9 mouse cellular contexts compared by ENCODE assay signal in the genomic region with DNA sequence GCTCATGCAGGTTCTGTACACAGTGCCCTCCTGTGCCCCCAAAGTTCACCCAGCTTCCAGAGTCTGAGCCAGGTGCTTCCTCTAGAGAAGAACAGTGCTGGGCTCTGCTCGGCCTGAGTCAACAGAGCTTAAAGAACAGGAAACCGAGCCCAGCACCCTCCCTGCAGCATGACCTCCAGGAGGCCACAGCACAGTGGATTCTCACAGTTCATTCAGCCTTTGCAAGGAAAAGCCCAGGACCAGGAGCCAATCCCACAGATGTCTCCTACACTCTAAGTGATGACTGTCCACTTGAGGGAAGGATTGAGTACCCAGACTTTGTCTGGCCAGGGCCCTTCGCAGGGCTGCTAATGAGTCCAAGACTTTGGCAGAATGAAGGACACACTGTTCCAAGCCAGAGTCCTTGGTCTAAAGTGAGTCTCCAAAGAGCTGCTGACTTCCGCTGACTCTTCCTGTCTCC.
DNase-seq lines count a peak whose midpoint lies in the region; ATAC-seq and TF ChIP-seq lines count a peak whose summit lies in the region.
"Had no signal": no experiment of that assay in that cellular context is flagged by ENCODE, and none has a peak within 500 bp of the region (broad histone marks: within the 10 kb centered on the region; RNA-seq: fewer than 3 reads in every experiment).

No protein-coding gene starts in this region.

- TF ChIP-seq EP300 in stomach, postnatal 0 days (optimal IDR thresholded peaks at IDR 0.05): no peak

- ATAC-seq in forebrain, embryonic 16.5 days: no peak
- no peak for ATAC-seq in forebrain, embryonic 11.5 days (replicated peaks; ENCODE audit: low FRiP score)
- no peak for ATAC-seq in intestine, postnatal 0 days
- peak; percentile 74 for ATAC-seq in liver, embryonic 16.5 days (ENCODE audit: low read depth)
- peak; percentile 56; the same call in 1 of the 2 replicates for ATAC-seq in stomach, postnatal 0 days (ENCODE audit: low FRiP score, low TSS enrichment)

- H3K27ac ChIP-seq in forebrain, embryonic 16.5 days (ENCODE audit: low read length): peak overlapping the region; percentile 60
- no peak overlapping the region; the same call in 1 of the 2 replicates for H3K27ac ChIP-seq in forebrain, embryonic 11.5 days (ENCODE audit: low read depth, low read length)
- no peak overlapping the region for H3K27ac ChIP-seq in intestine, postnatal 0 days (ENCODE audit: low read depth, low read length)
- peak overlapping the region; percentile 54; the same call in 1 of the 2 replicates for H3K27ac ChIP-seq in liver, embryonic 16.5 days (ENCODE audit: low read length)
- no peak overlapping the region; the same call in 1 of the 2 replicates for H3K27ac ChIP-seq in stomach, postnatal 0 days (replicated peaks)

- H3K27me3 ChIP-seq in forebrain, embryonic 16.5 days (replicated peaks; ENCODE audit: control insufficient read depth, insufficient read depth, low read length): no peaks in the 10 kb centered on the region
- no peaks in the 10 kb centered on the region for H3K27me3 ChIP-seq in forebrain, embryonic 11.5 days (ENCODE audit: control insufficient read depth, insufficient read depth, low read length)
- H3K27me3 ChIP-seq in intestine, postnatal 0 days (replicated peaks; ENCODE audit: control insufficient read depth, insufficient read depth, low read length): no peaks in the 10 kb centered on the region
- no peaks in the 10 kb centered on the region for H3K27me3 ChIP-seq in liver, embryonic 16.5 days (ENCODE audit: control insufficient read depth, insufficient read depth, low read depth, low read length)
- no peaks in the 10 kb centered on the region for H3K27me3 ChIP-seq in stomach, postnatal 0 days (ENCODE audit: control insufficient read depth, insufficient read depth, low read length)

- H3K4me1 ChIP-seq in forebrain, embryonic 16.5 days (replicated peaks; ENCODE audit: control insufficient read depth, insufficient read depth, low read length): 0 out of 2 replicates have a peak, but pooled peaks cover 3% of the 10 kb centered on the region
- peaks cover 4% of the 10 kb centered on the region; the same call in 1 of the 2 replicates for H3K4me1 ChIP-seq in forebrain, embryonic 11.5 days (replicated peaks; ENCODE audit: control insufficient read depth, insufficient read depth, low read length)
- H3K4me1 ChIP-seq in intestine, postnatal 0 days (replicated peaks; ENCODE audit: control insufficient read depth, insufficient read depth, low read length): no peaks in the 10 kb centered on the region
- peaks cover 4% of the 10 kb centered on the region; the same call in 1 of the 2 replicates for H3K4me1 ChIP-seq in liver, embryonic 16.5 days (ENCODE audit: control insufficient read depth, low read depth, low read length)
- H3K4me1 ChIP-seq in stomach, postnatal 0 days (replicated peaks; ENCODE audit: control insufficient read depth, insufficient read depth): no peaks in the 10 kb centered on the region

- H3K4me2 ChIP-seq in forebrain, embryonic 16.5 days (ENCODE audit: low read length): no peak overlapping the region
- H3K4me2 ChIP-seq in forebrain, embryonic 11.5 days (ENCODE audit: low read depth, low read length, severe bottlenecking): no peak overlapping the region
- H3K4me2 ChIP-seq in intestine, postnatal 0 days (replicated peaks; ENCODE audit: low read depth): no peak overlapping the region
- H3K4me2 ChIP-seq in liver, embryonic 16.5 days (ENCODE audit: low read depth, low read length): no peak overlapping the region
- no peak overlapping the region for H3K4me2 ChIP-seq in stomach, postnatal 0 days (replicated peaks; ENCODE audit: low read depth)

- no peak for DNase-seq in forebrain, embryonic 11.5 days (ENCODE audit: low spot score)
- peak; percentile 52 for DNase-seq in adipocyte (ENCODE audit: low spot score)
- DNase-seq in heart, adult 18-20 months: peak; percentile 81 to 93
- no peak for DNase-seq in stomach, postnatal 0 days (ENCODE audit: low spot score)
- no peak for DNase-seq in cerebellum, adult 11-12 months

- H3K4me3 ChIP-seq in forebrain, embryonic 16.5 days (replicated peaks; ENCODE audit: low read length): no peak overlapping the region
- no peak overlapping the region for H3K4me3 ChIP-seq in forebrain, embryonic 11.5 days (ENCODE audit: low read depth, low read length)
- no peak overlapping the region for H3K4me3 ChIP-seq in intestine, postnatal 0 days (ENCODE audit: low read depth, low read length)
- H3K4me3 ChIP-seq in liver, embryonic 16.5 days (ENCODE audit: low read depth, low read length): no peak overlapping the region
- H3K4me3 ChIP-seq in stomach, postnatal 0 days (ENCODE audit: low read depth, low read length): no peak overlapping the region
- H3K4me3 ChIP-seq: erythroblast, embryonic 14.5 days had no signal

- no peak overlapping the region for H3K9ac ChIP-seq in forebrain, embryonic 16.5 days (replicated peaks; ENCODE audit: low read depth, low read length)
- H3K9ac ChIP-seq in forebrain, embryonic 11.5 days (ENCODE audit: low read length): no peak overlapping the region
- H3K9ac ChIP-seq in intestine, postnatal 0 days (ENCODE audit: low read depth, low read length): no peak overlapping the region
- no peak overlapping the region for H3K9ac ChIP-seq in liver, embryonic 16.5 days (ENCODE audit: low read depth, low read length)
- no peak overlapping the region for H3K9ac ChIP-seq in stomach, postnatal 0 days (ENCODE audit: low read length)

- no peaks in the 10 kb centered on the region for H3K9me3 ChIP-seq in forebrain, embryonic 16.5 days (ENCODE audit: control insufficient read depth, low read length)
- H3K9me3 ChIP-seq in forebrain, embryonic 11.5 days (ENCODE audit: control insufficient read depth, low read length): no peaks in the 10 kb centered on the region
- no peaks in the 10 kb centered on the region for H3K9me3 ChIP-seq in intestine, postnatal 0 days (ENCODE audit: control insufficient read depth)
- H3K9me3 ChIP-seq in liver, embryonic 16.5 days (replicated peaks; ENCODE audit: control insufficient read depth, low read length): no peaks in the 10 kb centered on the region
- H3K9me3 ChIP-seq in stomach, postnatal 0 days (ENCODE audit: control insufficient read depth, low read length): no peaks in the 10 kb centered on the region

- WGBS in forebrain, embryonic 16.5 days: 75% methylated on average over 4 of the region's 4 CpGs
- 62% methylated on average over 4 of the region's 4 CpGs for WGBS in forebrain, embryonic 11.5 days
- 34% methylated on average over 4 of the region's 4 CpGs for WGBS in intestine, postnatal 0 days
- 31% methylated on average over 4 of the region's 4 CpGs for WGBS in liver, embryonic 16.5 days (ENCODE audit: insufficient replicate concordance)
- WGBS in stomach, postnatal 0 days: 45% methylated on average over 4 of the region's 4 CpGs

- TF ChIP-seq CTCF in intestine, postnatal 0 days (IDR thresholded peaks at IDR 0.05; ENCODE audit: low read depth): peak; percentile 13; the same call in 1 of the 2 replicates
- no peak for TF ChIP-seq CTCF in stomach, postnatal 0 days (IDR thresholded peaks at IDR 0.05; ENCODE audit: low read depth)

- H3K36me3 ChIP-seq in forebrain, embryonic 16.5 days (ENCODE audit: control insufficient read depth, insufficient read depth): no peaks in the 10 kb centered on the region
- H3K36me3 ChIP-seq in forebrain, embryonic 11.5 days (ENCODE audit: control insufficient read depth, insufficient read depth, low read length): no peaks in the 10 kb centered on the region
- H3K36me3 ChIP-seq in intestine, postnatal 0 days (ENCODE audit: control insufficient read depth, insufficient read depth): no peaks in the 10 kb centered on the region
- no peaks in the 10 kb centered on the region for H3K36me3 ChIP-seq in liver, embryonic 16.5 days (ENCODE audit: control insufficient read depth, insufficient read depth)
- no peaks in the 10 kb centered on the region for H3K36me3 ChIP-seq in stomach, postnatal 0 days (ENCODE audit: control insufficient read depth, insufficient read depth, low read length)

Comparison
In these comparisons a context has a peak if more than half of its experiments do, and no peak if none do; other contexts are left out.
1. H3K27ac ChIP-seq: peak in forebrain, embryonic 16.5 days (single experiment) and liver, embryonic 16.5 days (single experiment); none in forebrain, embryonic 11.5 days (single experiment), intestine, postnatal 0 days (single experiment) and stomach, postnatal 0 days (single experiment).
2. ATAC-seq: peak in liver, embryonic 16.5 days (single experiment) and stomach, postnatal 0 days (single experiment); none in forebrain, embryonic 16.5 days (single experiment), forebrain, embryonic 11.5 days (single experiment) and intestine, postnatal 0 days (single experiment).
3. DNase-seq: peak in adipocyte (single experiment) and heart, adult 18-20 months (2 of 2); none in forebrain, embryonic 11.5 days (single experiment), stomach, postnatal 0 days (single experiment) and cerebellum, adult 11-12 months (single experiment).